8 mouse cellular contexts compared by ENCODE assay signal in the genomic region with DNA sequence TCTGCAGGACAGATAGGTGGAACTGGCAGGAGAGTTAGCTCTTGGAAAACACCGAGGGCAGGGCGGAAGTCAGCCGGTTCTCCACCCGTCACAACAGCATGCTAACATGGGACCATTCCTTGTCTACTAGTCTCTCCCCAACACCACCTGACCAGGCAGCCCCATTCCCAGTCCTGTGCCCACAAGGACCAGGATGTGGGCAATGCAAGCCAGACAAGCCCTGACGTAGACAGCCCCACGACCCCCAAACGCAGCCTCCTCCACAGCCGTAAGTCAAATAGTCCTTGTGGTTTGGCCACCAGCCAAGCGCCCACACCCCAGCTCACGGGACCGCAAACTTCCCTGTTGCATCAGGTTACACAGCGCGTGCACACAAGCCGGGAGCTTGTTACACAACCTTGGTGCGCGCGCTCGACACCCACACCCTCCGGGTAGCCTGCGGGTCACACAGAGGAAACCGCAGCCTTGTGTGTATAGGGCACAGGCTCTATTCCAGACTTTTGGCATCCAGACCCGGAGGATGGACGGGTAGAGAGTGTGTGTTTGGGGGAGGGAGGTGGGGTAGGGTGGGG. TPM values are rescaled to one million over a fixed set of nuclear protein-coding genes. Genes with fewer than 3 reads are reported as not detected.
A peak's percentile ranks its signal among the peaks of the same experiment; 100 is the strongest.
DNase-seq lines count a peak whose midpoint lies in the region; ATAC-seq lines count a peak whose summit lies in the region.

No protein-coding gene starts in this region.

- no peaks in the 10 kb centered on the region for H3K36me3 ChIP-seq in intestine, embryonic 15.5 days
- no peaks in the 10 kb centered on the region for H3K36me3 ChIP-seq in limb, embryonic 15.5 days
- no peaks in the 10 kb centered on the region for H3K36me3 ChIP-seq in neural tube, embryonic 13.5 days

- 0 out of 2 replicates have a peak overlapping the region, but pooled peaks have one; percentile 28 for H3K27ac ChIP-seq in intestine, embryonic 15.5 days
- peak overlapping the region; percentile 65 for H3K27ac ChIP-seq in limb, embryonic 15.5 days
- H3K27ac ChIP-seq in neural tube, embryonic 13.5 days (replicated peaks) = no peak overlapping the region

- H3K9ac ChIP-seq in intestine, embryonic 15.5 days = 0 out of 2 replicates have a peak overlapping the region, but pooled peaks have one; percentile 12
- no peak overlapping the region for H3K9ac ChIP-seq in limb, embryonic 15.5 days
- no peak overlapping the region for H3K9ac ChIP-seq in neural tube, embryonic 13.5 days

- H3K4me1 ChIP-seq in intestine, embryonic 15.5 days (replicated peaks) = peaks cover 27% of the 10 kb centered on the region
- H3K4me1 ChIP-seq in limb, embryonic 15.5 days = peaks cover 24% of the 10 kb centered on the region
- H3K4me1 ChIP-seq in neural tube, embryonic 13.5 days (replicated peaks) = peaks cover 17% of the 10 kb centered on the region

- H3K27me3 ChIP-seq in intestine, embryonic 15.5 days (replicated peaks) = no peaks in the 10 kb centered on the region
- H3K27me3 ChIP-seq in limb, embryonic 15.5 days = no peaks in the 10 kb centered on the region
- no peaks in the 10 kb centered on the region for H3K27me3 ChIP-seq in neural tube, embryonic 13.5 days

- WGBS in intestine, embryonic 15.5 days = 12% methylated on average over 23 of the region's 23 CpGs
- 8% methylated on average over 23 of the region's 23 CpGs for WGBS in limb, embryonic 15.5 days
- 60% methylated on average over 23 of the region's 23 CpGs for WGBS in neural tube, embryonic 13.5 days

- H3K4me3 ChIP-seq in intestine, embryonic 15.5 days (replicated peaks) = peak overlapping the region; percentile 25
- peak overlapping the region; percentile 30 for H3K4me3 ChIP-seq in limb, embryonic 15.5 days
- no peak overlapping the region for H3K4me3 ChIP-seq in neural tube, embryonic 13.5 days

- no peaks in the 10 kb centered on the region for H3K9me3 ChIP-seq in intestine, embryonic 15.5 days
- H3K9me3 ChIP-seq in limb, embryonic 15.5 days = no peaks in the 10 kb centered on the region
- no peaks in the 10 kb centered on the region for H3K9me3 ChIP-seq in neural tube, embryonic 13.5 days

- peak; percentile 85 for ATAC-seq in intestine, embryonic 15.5 days
- peak; percentile 83 for ATAC-seq in limb, embryonic 15.5 days (ENCODE audit: insufficient number of reproducible peaks, low FRiP score, low TSS enrichment, low read depth)
- no peak for ATAC-seq in neural tube, embryonic 13.5 days (ENCODE audit: low read depth)

- peak overlapping the region; percentile 59 for H3K4me2 ChIP-seq in intestine, embryonic 15.5 days (replicated peaks)
- peak overlapping the region; percentile 51 for H3K4me2 ChIP-seq in limb, embryonic 15.5 days
- H3K4me2 ChIP-seq in neural tube, embryonic 13.5 days = peak overlapping the region; percentile 11; the same call in 1 of the 2 replicates

- DNase-seq in retina, postnatal 1 day = peak; percentile 14
- no peak for DNase-seq in retina, embryonic 14.5 days (ENCODE audit: low spot score)
- DNase-seq in c-Kit-positive CD71-negative TER-119-negative erythroid progenitor cells, embryonic 14.5 days (ENCODE audit: low read depth) = peak; percentile 88
- DNase-seq in gastrocnemius, postnatal 4 days (ENCODE audit: low spot score in 2 of 2) = peak; percentile 49 to 67
- peak; percentile 68 for DNase-seq in urinary bladder, postnatal 10 days (ENCODE audit: low spot score)

RNA-seq across cellular contexts. Expression of gene Mrps18a, which starts 37.0 kb away (rescaled TPM):
- 10 to 100 TPM; 65.9 to 69.3 TPM for total RNA-seq in gastrocnemius, postnatal 4 days (2021)
- polyA plus RNA-seq in intestine, embryonic 15.5 days (2015; fragmentation: Nextera tagmentation; extraction: Ambion mirVana) = 153 and 158 TPM in 2 replicates
- polyA plus RNA-seq in limb, embryonic 15.5 days (2015; fragmentation: Nextera tagmentation; extraction: Ambion mirVana) = 126 and 132 TPM in 2 replicates
- polyA plus RNA-seq in neural tube, embryonic 13.5 days (2015; fragmentation: Nextera tagmentation; extraction: Ambion mirVana) = 144 and 154 TPM in 2 replicates

RNA-seq across cellular contexts. Expression of gene Vegfa, which starts 41.6 kb away (rescaled TPM):
- 100 to 1,000 TPM in 1 of 2 experiments, 10 to 100 TPM in 1; 97.0 to 100 TPM for total RNA-seq in gastrocnemius, postnatal 4 days (2021)
- polyA plus RNA-seq in intestine, embryonic 15.5 days (2015; fragmentation: Nextera tagmentation; extraction: Ambion mirVana) = 3.6 and 4.7 TPM in 2 replicates
- 4.1 and 5.0 TPM in 2 replicates for polyA plus RNA-seq in limb, embryonic 15.5 days (2015; fragmentation: Nextera tagmentation; extraction: Ambion mirVana)
- 2.6 and 3.0 TPM in 2 replicates for polyA plus RNA-seq in neural tube, embryonic 13.5 days (2015; fragmentation: Nextera tagmentation; extraction: Ambion mirVana)
